Mouse (Mus musculus): ENCODE measurements at regions not wholly inside any gene's neighbourhood (a gene's known extent, or its start where the extent isn't known, plus 50 kb on each side); places are given as distances from the start of the nearest gene placed in this dataset.
A peak's percentile ranks its signal among the peaks of the same experiment; 100 is the strongest.
"Not testable (repeated sequence)": the region's sequence is repeated elsewhere in the genome, so short reads cannot be mapped to it uniquely, and the experiment has no call there.

DNA sequence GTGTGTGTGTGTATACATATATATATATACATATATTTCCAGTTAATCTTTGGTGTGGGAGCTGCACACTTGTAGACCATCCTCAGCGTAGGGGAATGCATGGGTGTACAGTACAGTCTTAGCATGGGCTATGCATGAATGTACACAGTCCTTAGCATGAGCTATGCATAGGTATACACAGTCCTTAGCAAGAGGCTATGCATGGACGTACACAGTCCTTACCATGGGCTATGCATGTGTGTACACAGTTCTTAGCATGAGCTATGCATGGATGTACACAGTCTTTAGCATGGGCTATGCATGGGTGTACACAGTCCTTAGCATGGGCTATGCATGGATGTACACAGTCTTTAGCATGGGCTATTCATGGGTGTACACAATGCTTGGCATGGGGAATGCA is 70.5 kb downstream of the Rchy1 start:
- DNase-seq (ENCODE audit: low spot score) = no peak

DNA sequence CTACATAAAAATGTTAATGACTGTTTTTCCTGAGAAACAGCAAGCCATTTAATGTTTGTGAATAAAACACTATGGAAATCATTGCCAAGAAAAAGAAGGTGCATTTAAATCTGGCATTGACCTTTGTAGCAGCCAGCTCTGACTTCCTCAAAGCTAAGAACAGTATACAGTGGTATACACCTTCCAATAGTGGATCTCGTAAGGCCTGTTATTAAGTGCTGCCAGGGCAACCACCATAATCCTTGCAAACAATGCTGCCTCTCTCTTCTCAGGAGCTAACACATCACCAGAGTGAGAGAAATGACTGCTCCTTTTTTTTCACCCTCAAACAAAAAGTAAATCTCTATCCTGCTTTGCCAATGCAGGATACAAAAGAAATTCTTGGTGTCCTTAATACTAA is 81.1 kb downstream of the Rchy1 start:
- DNase-seq (ENCODE audit: low spot score) = no peak

DNA sequence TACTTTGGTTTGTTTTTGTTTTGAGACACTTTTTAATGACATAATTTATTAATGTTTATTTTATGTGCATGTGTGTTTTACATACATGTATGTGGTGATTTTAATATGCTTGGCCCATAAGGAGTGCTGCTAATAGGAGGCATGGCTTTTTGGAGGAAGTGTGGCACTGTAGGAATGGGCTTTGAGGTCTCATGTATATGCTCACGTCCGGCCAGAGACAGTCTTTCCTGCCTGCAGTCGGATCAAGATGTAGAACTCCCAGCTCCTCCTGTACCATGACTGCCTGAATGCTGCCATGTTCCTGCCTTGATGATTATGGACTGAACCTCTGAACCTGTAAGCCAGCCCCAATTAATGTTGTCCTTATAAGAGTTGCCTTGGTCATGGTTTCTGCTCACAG is 82.6 kb downstream of the Rchy1 start:
- no peak for DNase-seq (ENCODE audit: low spot score)

DNA sequence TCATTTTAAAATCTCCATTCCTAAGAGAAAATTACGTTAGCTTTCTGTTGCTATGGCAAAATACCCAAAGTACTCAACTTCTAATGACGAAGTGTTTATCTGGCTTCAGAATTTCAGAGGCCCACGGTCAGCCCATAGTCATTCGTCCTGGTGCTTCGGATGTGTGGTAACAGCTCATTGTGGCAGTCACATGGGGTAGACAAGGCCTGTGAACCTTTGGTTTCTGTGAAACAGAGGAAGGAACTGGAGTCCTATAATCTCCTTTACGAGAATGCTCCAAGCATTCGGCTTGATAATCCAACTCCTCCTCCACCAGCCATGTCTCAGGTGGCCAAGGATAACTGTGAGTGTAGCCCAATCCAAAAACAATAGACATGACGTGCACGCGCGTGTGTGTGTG is 84.2 kb downstream of the Rchy1 start:
- DNase-seq (ENCODE audit: low spot score) = no peak

DNA sequence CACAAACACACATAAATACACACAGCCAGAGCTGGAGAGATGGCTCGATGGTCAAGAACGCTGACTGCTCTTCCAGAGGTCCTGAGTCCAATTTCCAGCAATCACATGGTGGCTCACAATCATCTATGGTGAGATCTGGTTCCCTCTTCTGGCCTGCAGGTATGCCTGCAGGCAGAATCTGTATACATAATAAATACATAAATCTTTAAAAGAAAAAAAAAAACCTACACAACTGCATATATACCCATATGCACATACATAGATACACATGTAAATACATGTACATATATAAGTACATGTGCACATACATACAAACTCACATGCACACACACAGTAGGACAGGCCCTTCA is 86.2 kb downstream of the Rchy1 start:
- no peak for DNase-seq (ENCODE audit: low spot score)

DNA sequence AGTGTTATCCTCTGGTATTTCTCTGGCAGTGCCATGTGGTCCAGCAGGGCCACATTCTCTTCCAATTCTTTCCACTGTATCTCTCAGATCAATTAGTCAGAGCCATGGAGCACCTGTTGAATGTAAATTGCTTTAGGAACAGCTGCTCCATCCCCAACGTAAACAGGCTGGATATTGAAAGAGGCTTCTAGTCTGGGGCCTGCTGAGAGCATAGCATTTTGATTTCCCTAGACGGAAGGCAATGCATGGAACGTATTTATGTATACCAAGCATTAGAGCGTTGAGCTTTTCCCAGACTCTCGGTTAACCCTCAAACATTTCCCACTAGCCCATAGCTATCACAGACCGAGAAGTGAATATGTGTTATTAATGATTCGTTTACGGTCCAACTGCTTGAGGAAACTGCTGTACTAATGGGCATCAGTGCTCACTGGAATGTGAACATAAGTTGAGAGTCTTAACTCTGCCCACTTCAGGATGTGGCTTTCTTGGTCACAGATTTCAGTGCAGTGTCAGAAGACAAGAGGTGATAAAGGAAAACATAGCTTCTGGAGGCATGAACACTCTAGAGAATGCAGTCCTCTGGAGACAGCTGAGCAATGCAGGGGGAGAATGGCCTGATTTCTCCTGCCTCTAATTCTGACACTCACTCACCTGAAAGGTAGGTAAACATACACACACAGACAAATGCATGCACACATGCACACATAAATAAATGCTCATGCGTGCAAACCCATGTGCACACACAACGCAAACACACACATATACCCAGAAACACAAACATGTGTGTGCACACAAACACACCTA is 86.8 kb downstream of the Rchy1 start:
- no peak for DNase-seq (ENCODE audit: low spot score)

DNA sequence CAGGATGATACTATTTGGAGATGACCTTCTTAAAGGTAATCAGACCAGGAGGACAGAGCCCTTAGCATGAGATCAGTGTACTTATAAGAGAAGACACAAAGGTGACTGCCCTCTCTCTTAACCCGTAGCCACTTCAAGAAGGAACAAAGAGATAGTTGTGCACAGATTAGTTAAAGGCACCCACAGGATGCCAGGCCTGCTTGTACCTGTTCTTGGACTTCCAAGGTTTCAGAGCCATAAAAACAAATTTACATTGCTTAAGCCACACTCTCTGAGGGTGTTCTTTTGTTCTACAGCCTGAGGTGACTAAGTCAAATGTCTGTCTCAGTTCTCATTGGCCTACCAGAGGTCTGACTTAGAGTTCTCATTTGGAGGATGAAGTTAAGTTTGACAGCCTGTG is 90.1 kb downstream of the Rchy1 start:
- no peak for DNase-seq (ENCODE audit: low spot score)

DNA sequence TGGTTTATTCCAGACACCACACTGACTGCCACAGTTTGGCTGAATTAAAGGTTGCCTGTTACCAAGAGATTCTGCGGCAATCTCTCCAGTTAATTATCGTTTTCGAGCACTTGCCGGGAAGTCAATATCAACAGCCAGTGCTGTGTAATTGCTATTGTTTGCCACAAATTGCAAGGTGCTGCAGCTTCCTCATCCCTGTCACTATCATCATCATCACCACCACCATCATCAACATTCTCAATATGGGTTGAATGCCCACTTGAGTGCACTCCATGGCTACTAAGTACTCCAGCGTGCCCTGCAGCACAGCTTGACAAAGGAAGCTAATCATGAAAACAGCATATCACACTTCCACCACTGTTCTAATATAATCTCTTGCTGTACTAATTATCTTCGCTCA is 93.1 kb downstream of the Rchy1 start:
- no peak for DNase-seq (ENCODE audit: low spot score)

DNA sequence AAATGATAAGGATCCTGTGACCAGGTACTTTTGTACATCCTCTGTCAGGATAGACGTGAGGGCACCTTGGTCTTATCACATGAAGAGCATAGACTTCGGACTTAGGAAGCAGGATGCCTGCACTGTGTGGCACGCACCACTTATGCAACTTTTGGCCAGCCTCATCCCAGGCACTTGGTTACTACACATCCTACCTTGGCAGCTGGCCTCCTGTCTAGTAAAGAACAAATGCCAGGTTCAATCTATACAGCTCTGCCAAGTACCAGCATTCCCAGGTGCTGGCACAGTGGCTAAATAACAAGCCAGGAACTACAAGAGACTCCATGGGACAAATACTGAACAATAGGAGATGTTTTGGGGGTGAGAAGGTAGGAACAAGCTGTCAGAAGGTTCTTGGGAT is 96.7 kb downstream of the Rchy1 start:
- DNase-seq (ENCODE audit: low spot score) = no peak

DNA sequence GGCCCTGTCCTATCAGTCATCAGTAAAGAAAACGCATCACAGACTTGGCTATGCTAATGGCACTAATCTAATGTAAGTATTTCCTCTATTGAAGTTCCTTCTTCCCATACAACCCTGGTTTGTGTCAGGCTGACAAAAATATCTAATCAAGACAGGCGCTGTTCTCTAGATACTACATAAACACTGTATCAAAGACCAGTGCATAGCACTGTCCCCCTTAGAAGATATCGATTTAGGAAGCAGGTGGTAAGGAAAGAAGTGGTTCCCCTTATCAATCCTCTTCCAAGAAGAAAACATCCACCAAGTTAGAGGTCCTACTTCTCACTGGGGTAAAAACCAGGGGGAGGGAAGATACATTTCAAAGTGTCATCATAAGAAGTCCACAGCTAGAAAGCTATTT is 97.5 kb downstream of the Rchy1 start:
- no peak for DNase-seq (ENCODE audit: low spot score)

DNA sequence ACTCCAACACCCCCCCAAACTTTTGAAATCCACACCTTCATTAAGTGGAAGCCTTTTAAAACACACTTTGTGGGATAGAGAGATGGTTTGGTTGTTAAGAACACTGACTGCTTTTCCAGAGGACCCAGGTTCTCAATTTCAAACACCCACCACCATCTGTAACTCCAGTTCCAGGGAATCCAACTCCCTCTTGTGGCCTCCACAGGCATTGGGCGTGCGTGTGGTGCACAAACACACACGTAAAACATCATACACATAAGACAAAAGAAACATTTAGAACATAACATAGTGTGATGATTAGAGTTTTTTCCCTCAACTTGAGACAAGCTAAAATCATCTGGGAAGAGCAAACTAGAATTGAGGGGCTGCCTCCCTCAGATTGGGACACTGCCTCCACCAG is 100.0 kb downstream of the Rchy1 start:
- DNase-seq (ENCODE audit: low spot score) = no peak

DNA sequence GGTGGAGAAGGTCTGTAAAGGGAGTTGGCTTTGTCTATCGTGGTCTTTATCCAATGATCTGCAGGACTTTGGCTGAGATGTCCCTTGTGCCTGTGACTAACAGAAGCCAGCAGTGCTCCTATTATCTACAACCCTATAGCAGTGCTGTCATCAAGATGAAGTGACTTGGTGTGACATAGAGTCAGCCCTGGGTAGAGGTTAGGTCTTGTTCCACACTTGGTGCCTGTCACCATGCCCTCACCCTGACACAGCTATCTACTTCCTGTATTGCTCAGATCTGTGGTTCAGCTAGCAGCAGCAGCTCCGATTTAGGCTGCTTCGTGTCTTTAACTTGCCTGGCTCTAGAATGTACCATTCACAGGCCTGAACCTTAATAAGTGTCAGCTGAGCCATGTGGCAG is 100.6 kb downstream of the Rchy1 start:
- no peak for DNase-seq (ENCODE audit: low spot score)

DNA sequence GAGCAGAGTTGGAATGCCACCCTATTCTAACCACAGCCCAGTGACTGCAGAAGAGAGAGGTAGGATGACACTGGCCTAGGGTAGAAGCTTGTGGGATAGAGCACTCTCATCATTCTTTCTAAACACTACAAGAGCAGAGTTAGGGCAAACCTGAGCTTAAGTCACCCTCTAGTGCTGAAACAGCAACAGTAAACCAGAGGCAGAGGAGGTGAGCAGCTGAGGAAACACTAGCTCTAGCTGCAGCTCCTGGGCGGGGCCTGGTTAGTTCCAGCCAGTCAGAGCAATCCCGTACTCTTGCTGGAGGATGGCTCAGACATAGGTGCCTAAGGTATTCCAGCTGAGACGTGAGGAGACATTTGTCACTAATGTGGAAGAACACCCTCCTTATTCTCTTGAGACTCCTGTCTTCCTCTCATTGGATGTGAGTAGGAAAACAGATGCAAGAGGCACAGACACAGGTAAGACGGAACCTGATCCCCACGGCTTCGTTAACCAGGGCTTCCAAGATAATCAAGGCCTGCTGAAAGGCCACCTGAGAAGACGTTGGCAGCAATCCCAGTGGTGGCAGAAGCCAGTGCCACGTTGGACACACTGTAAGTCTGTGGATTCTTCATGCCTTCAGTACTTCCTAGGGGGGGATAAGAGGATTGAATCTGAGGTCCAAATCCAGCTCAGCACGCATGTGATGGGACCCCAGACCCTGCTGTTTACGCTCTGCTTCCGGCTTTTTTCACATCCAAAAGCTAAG is 101.3 kb downstream of the Rchy1 start:
- DNase-seq (ENCODE audit: low spot score) = peak; percentile 16

DNA sequence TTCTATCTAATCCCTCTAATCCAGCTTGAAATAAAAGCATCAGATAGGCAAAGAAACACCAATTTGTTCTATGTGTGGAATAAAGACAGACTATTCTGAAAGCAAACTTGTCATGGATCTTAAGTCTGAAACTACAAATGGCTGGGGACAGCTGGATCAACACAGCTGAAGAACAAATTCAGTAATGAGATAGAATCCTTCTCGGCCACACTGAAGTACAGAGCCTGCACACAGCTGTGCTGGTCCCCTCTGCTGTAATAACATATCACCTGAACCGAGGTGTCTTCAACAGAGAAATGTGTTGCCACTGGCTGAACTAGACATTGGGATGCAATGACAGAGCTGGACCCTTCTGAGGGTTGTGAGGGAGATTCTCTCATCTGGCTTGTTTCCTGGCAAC is 102.4 kb downstream of the Rchy1 start:
- no peak for DNase-seq (ENCODE audit: low spot score)

DNA sequence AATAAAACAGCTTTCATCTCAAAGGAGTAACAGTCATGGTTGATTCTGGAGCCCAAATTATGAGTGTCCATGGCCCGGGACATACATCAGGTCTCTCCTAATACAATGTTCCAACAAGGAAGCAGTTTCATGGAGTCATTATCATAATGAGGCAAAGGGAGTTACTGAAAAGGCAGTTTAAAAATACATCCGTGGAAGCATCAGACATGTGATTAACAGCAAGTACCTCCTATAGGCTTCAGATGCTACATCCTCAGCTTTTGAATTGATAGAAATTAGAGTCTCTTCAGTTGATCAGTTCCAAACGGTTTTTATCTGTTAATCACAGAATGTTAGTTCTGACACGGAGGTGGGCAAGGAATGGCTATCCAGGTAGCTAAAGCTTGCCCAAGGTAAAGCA is 110.5 kb downstream of the Rchy1 start:
- no peak for DNase-seq (ENCODE audit: low spot score)

DNA sequence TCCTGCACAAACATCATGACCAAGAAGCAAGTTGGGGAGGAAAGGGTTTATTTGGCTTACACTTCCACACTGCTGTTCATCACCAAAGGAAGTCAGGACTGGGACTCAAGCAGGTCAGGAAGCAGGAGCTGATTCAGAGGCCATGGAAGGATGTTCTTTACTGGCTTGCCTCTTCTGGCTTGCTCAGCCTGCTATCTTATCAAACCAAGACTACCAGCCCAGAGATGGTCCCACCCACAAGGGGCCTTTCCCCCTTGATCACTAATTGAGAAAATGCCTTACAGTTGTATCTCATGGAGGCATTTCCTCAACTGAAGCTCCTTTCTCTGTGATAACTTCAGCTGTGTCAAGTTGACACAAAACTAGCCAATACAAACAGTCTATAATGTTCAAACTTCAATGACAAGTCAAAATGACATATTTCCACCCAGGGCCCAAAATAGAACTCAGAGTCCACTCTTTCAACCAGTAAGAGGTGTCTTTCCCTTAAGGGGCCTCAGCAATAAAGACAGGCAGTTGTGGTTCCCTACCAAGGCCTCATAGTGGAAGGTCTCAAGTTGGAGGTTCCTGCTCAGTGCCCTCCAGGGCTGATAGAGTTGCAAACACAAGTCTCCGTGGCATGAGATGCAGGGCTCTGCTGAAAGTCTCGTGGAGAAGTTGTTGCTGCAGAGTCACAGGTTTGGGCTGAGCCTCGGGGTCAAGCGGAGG is 111.9 kb downstream of the Rchy1 start:
- DNase-seq (ENCODE audit: low spot score) = not testable (repeated sequence)

DNA sequence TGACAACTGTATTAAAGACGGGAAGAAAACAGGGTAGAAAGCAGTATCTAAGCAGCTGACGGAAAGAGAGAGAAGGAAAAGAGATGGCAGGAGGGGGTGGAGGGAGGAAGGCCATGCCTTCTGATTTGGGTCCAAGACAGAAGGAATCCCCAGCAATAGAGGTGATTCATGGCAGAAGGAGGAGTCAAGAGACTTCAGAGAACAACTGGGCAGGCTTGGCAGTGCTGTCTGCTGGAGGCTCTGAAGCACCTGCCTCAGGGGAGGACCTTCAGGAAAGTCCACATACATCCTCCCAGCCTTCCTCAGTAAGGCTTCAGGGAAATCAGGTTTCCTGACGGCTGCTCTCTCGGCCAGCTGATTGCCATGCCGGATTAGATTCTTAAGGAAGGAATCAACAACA is 112.4 kb downstream of the Rchy1 start:
- no peak for DNase-seq (ENCODE audit: low spot score)

DNA sequence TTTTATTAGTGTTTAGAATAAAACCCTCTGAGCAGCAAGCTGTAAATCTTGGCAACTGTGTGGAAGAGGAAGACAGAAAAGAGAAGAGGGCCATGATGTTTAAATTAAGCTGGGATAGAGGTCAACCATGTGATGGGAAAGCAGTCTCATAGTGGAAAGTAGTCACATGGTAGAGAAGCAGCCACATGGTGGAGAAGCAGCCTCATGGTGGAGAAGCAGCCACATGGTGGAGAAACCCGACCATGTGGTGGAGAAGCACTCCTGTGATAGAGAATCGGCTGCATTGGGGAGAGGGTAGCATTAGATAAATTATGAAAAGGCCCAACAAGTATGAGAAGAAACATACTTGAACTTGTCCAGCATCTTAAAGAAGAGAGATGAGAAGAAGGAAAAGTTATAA is 113.3 kb downstream of the Rchy1 start:
- DNase-seq (ENCODE audit: low spot score) = no peak

DNA sequence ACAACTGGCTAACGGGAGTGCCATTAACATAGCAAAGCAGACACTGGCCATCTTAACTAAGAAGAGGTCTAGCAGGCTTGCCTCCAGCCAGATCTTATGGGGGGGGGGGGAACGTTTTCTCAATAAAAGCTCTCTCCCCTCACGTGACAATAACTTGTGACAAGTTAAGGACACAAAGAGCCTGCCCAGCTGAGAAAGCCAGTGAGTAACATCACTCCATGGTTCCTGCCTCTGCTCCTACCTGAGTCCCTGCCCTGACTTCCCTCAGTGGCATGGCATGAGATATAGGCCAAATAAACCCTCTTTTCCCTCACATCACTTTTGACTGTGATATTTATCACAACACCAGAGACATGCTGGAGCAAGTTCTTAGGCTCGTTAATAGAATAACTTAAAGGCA is 113.8 kb downstream of the Rchy1 start:
- no peak for DNase-seq (ENCODE audit: low spot score)

DNA sequence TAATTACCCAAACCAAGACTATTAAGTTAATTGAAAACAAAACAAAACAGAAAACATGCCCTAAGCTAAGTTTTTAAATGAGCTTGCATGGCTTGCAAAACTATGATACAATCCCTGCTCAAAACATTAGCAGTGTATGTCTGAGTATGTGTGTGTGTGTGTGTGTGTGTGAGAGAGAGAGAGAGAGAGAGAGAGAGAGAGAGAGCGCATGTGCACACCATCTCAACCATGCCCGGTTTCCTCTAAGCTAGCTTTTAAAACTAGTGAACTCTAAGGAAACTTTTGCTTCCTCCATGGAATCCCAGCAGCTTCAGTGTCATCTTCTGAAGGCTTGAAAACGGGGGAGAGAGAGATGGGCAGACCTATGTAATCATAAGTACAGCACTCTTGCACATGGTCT is 114.3 kb downstream of the Rchy1 start:
- no peak for DNase-seq (ENCODE audit: low spot score)

DNA sequence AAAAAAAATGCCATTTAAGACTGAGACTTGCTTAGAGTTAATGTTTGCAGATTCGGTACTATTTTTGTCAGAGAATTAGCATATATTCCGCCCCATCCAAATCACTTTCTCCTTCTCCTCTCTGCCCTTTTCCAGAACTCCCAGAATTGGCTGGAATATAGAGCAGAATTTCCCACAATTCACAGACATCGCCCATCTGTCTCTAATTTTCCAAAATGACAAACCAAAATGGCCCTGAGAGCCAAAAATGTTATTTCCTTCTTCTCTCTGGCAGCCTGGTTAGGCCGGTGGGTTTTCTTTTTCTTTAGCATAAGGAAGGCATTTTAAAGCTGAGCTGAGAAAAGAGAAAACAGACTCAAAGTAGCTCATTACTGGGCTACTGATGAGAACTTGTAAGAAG is 119.8 kb downstream of the Rchy1 start:
- DNase-seq (ENCODE audit: low spot score) = no peak

DNA sequence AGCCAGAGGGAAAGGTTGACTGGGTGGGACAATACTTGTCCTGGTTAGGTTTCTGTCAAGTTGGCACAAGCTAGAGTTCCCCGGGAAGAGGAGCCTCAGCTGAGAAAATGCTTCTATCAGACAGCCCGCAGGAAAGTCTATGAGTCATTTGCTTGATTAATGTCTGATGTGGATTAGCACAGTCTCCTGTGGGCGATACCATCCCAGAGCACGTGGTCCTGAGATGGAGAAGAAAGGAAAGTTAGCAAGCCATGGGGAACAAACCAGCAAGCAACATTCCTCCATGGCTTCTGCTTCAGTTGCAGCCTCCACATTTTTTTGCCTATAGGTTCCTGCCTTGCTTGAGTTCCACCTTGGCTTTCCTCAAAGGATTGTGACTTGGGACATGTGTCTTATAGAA is 121.8 kb downstream of the Rchy1 start:
- no peak for DNase-seq (ENCODE audit: low spot score)

DNA sequence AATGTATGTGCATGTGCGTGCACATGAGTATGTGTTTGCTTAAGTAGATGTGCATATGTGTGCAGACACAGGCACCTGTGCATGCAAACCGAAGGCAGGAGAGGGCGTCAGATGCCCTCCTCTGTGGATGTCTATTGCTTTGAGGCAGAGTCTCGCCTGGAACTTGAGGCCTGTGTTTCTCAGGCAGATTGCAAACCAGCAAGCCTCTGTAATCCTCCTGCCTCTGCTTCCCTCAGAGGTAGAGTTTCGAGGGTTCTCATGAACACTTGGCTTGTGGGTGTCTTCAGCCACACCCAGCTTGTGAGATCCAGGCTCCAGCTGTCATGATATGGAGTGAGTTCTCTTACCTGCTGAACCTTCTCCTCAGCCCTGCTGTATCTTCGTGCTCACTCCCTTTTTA is 134.4 kb downstream of the Rchy1 start:
- no peak for DNase-seq (ENCODE audit: low spot score)

Measured in urinary bladder, postnatal 25 days (tissue).